Comparison of ENCODE assay signal across 12 mouse cellular contexts in the genomic region with DNA sequence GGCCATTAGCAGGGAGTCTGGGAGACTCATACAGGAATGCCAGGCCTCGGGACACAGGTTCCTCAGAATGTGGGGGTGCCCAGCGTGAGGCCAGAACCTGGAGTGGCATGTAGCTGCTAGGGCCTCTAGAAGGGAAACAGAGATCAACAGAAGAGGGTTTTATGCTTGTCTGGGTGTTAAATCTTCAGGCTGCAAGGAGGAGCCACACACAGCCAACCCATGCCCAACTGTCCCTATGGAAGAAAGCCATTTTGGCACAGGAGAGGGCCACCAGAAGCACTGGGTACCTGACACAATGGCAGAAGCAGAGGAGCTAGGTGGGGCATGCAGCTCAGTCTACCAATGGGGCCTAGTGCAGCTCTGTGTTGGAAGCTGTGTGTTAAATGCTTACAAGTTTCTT. TPM values are rescaled to one million over a fixed set of nuclear protein-coding genes. Genes with fewer than 3 reads are reported as not detected.
A peak's percentile ranks its signal among the peaks of the same experiment; 100 is the strongest.
DNase-seq lines count a peak whose midpoint lies in the region; ATAC-seq and TF ChIP-seq lines count a peak whose summit lies in the region.
"Had no signal": no experiment of that assay in that cellular context is flagged by ENCODE, and none has a peak within 500 bp of the region (broad histone marks: within the 10 kb centered on the region; RNA-seq: fewer than 3 reads in every experiment).

No protein-coding gene starts in this region.

- H3K27me3 ChIP-seq in neural tube, embryonic 15.5 days (replicated peaks) = no peaks in the 10 kb centered on the region
- H3K27me3 ChIP-seq in cerebellum, adult 2 months (ENCODE audit: control insufficient read depth, insufficient read depth, low read length) = no peaks in the 10 kb centered on the region
- H3K27me3 ChIP-seq: heart, embryonic 15.5 days; midbrain, embryonic 13.5 days had no signal

- TF ChIP-seq CTCF in gastrocnemius, adult 2 months (IDR thresholded peaks at IDR 0.05) = no peak
- no peak for TF ChIP-seq CTCF in cerebellum, adult 2 months (IDR thresholded peaks at IDR 0.05; ENCODE audit: borderline replicate concordance, insufficient read depth, low read depth, low read length)

- intact Hi-C loops in gastrocnemius, adult 2 months (cut with DNase I) = loop anchor here (1.0 to 10.0 kb wide), 4 partner anchors 33 to 365 kb away; a partner anchor contains a TSS
- intact Hi-C loops in gastrocnemius, postnatal 36 days (cut with DNase I) = loop anchor here (1.0 kb wide), 1 partner anchor 195 kb away; no protein-coding TSS in a partner anchor

- no peaks in the 10 kb centered on the region for H3K9me3 ChIP-seq in neural tube, embryonic 15.5 days (replicated peaks)
- H3K9me3 ChIP-seq: embryonic facial prominence, embryonic 10.5 days; heart, embryonic 15.5 days; midbrain, embryonic 13.5 days had no signal

- DNase-seq in gastrocnemius, adult 2 months = no peak
- no peak for DNase-seq in gastrocnemius, postnatal 36 days
- no peak for DNase-seq in neural tube, embryonic 10.5 days (ENCODE audit: extremely low spot score, low spot score)
- peak; percentile 64 to 81 for DNase-seq in cerebellum, adult 2 months
- DNase-seq in cerebellum, postnatal 36 days = peak; percentile 53 to 59
- no peak for DNase-seq in gastrocnemius, postnatal 4 days (ENCODE audit: low spot score in 2 of 2)

- TF ChIP-seq POLR2A in cerebellum, adult 2 months (IDR thresholded peaks at IDR 0.05; ENCODE audit: borderline replicate concordance, insufficient read depth, low read length) = no peak

- 0 out of 2 replicates have a peak overlapping the region, but pooled peaks have one; percentile 7 for H3K9ac ChIP-seq in neural tube, embryonic 15.5 days (replicated peaks)
- H3K9ac ChIP-seq: heart, embryonic 15.5 days; liver, postnatal 0 days; midbrain, embryonic 13.5 days had no signal

- H3K4me2 ChIP-seq in neural tube, embryonic 15.5 days = no peak overlapping the region
- H3K4me2 ChIP-seq: heart, embryonic 15.5 days; midbrain, embryonic 13.5 days had no signal

- H3K36me3 ChIP-seq in neural tube, embryonic 15.5 days = no peaks in the 10 kb centered on the region
- H3K36me3 ChIP-seq: embryonic facial prominence, embryonic 10.5 days; heart, embryonic 15.5 days; midbrain, embryonic 13.5 days had no signal

- WGBS in neural tube, embryonic 15.5 days = 63% methylated on average over 2 of the region's 2 CpGs
- 19% methylated on average over 2 of the region's 2 CpGs for WGBS in cerebellum, adult 2 months

- peak overlapping the region; percentile 35; the same call in 1 of the 2 replicates for H3K27ac ChIP-seq in gastrocnemius, adult 2 months
- peak overlapping the region; percentile 41; the same call in 1 of the 2 replicates for H3K27ac ChIP-seq in neural tube, embryonic 15.5 days (replicated peaks)
- peak overlapping the region; percentile 66 for H3K27ac ChIP-seq in cerebellum, adult 2 months (ENCODE audit: insufficient read depth, low read length)
- H3K27ac ChIP-seq: embryonic facial prominence, embryonic 10.5 days; heart, embryonic 15.5 days; kidney, postnatal 0 days; midbrain, embryonic 13.5 days had no signal

- H3K4me1 ChIP-seq in neural tube, embryonic 15.5 days = peaks cover 26% of the 10 kb centered on the region
- peaks cover 54% of the 10 kb centered on the region for H3K4me1 ChIP-seq in cerebellum, adult 2 months (ENCODE audit: control insufficient read depth, insufficient read depth, low read length)

- no peak overlapping the region for H3K4me3 ChIP-seq in gastrocnemius, adult 2 months
- no peak overlapping the region for H3K4me3 ChIP-seq in neural tube, embryonic 15.5 days (replicated peaks)
- no peak overlapping the region for H3K4me3 ChIP-seq in cerebellum, adult 2 months (replicated peaks; ENCODE audit: insufficient read depth, low read depth, low read length)
- H3K4me3 ChIP-seq: embryonic facial prominence, embryonic 10.5 days; heart, embryonic 15.5 days; midbrain, embryonic 13.5 days had no signal

- ATAC-seq in neural tube, embryonic 15.5 days (ENCODE audit: low FRiP score) = no peak

RNA-seq across cellular contexts. Expression of a gene that starts 21.7 kb away (rescaled TPM):
- 1 to 10 TPM; 2.5 to 3.1 TPM for total RNA-seq in gastrocnemius, adult 2 months (2021)
- total RNA-seq in gastrocnemius, postnatal 36 days (2021) = 1 to 10 TPM; 2.3 TPM
- 31.6 and 34.9 TPM in 2 replicates for polyA plus RNA-seq in neural tube, embryonic 15.5 days (2015; fragmentation: Nextera tagmentation; extraction: Ambion mirVana)
- polyA plus RNA-seq in cerebellum, adult 2 months (2012; rRNA removed) = 48.7 and 52.4 TPM in 2 replicates
- total RNA-seq in gastrocnemius, postnatal 4 days (2021) = 1 to 10 TPM; 5.5 to 5.8 TPM

Comparison
In these comparisons a context has a peak if more than half of its experiments do, and no peak if none do; other contexts are left out.
1. DNase-seq: peak in cerebellum, adult 2 months (2 of 2) and cerebellum, postnatal 36 days (2 of 2); none in gastrocnemius, adult 2 months (single experiment), gastrocnemius, postnatal 36 days (0 of 2), neural tube, embryonic 10.5 days (single experiment) and gastrocnemius, postnatal 4 days (0 of 2).
2. Peak in every context shown above with its lines, with median percentiles within 50 percentile points of each other: H3K27ac ChIP-seq.